Mouse (Mus musculus): ENCODE data around the gene Gm20388. TPM values are rescaled to one million over a fixed set of nuclear protein-coding genes. Genes with fewer than 3 reads are reported as not detected.

Gene Gm20388
- polyA plus RNA-seq, 1 experiment from 2014 or later, result 1.4 TPM

- Histone ChIP-seq H3K27ac (ENCODE audit: low read length) (peak overlapping the region; percentile 56), H3K36me3 (ENCODE audit: control insufficient read depth, insufficient read depth) (0 out of 2 replicates have a peak, but pooled peaks cover 2% of the 10 kb centered on the region), H3K9me3 (replicated peaks; ENCODE audit: control insufficient read depth, low read length) (no peaks in the 10 kb centered on the region), H3K4me1 (ENCODE audit: control insufficient read depth, low read depth, low read length) (peaks cover 33% of the 10 kb centered on the region), H3K4me2 (ENCODE audit: low read depth, low read length) (no peak overlapping the region), H3K4me3 (ENCODE audit: low read depth, low read length) (no peak overlapping the region), H3K9ac (ENCODE audit: low read depth, low read length) (no peak overlapping the region), H3K27me3 (ENCODE audit: control insufficient read depth, insufficient read depth, low read depth, low read length) (no peaks in the 10 kb centered on the region)
- WGBS (ENCODE audit: insufficient replicate concordance), result 81% methylated on average over 8 of the region's 8 CpGs
- ATAC-seq (ENCODE audit: low read depth), result peak; percentile 14; the same call in 1 of the 2 replicates
Measured at GRCm38 (mm10) chr8:122531312-122531711, 2620.7 kb downstream of the Gm20388 start.

- H3K4me1 ChIP-seq (ENCODE audit: control insufficient read depth, low read depth, low read length), result peaks cover 63% of the 10 kb centered on the region
- H3K27me3 ChIP-seq (ENCODE audit: control insufficient read depth, insufficient read depth, low read depth, low read length), result no peaks in the 10 kb centered on the region
- H3K4me2 ChIP-seq (ENCODE audit: low read depth, low read length), result peak overlapping the region; percentile 81
- peak overlapping the region; percentile 73 for H3K9ac ChIP-seq (ENCODE audit: low read depth, low read length)
- 0 out of 2 replicates have a peak, but pooled peaks cover 1% of the 10 kb centered on the region for H3K36me3 ChIP-seq (ENCODE audit: control insufficient read depth, insufficient read depth)
- peak; percentile 12; the same call in 1 of the 2 replicates for ATAC-seq (ENCODE audit: low read depth)
- peak overlapping the region; percentile 39 for H3K4me3 ChIP-seq (ENCODE audit: low read depth, low read length)
- peak overlapping the region; percentile 98 for H3K27ac ChIP-seq (ENCODE audit: low read length)
- no peaks in the 10 kb centered on the region for H3K9me3 ChIP-seq (replicated peaks; ENCODE audit: control insufficient read depth, low read length)
- 33% methylated on average over 6 of the region's 6 CpGs for WGBS (ENCODE audit: insufficient replicate concordance)
Measured at GRCm38 (mm10) chr8:122537033-122537432, 2626.4 kb downstream of the Gm20388 start.

- Histone ChIP-seq H3K27ac (ENCODE audit: low read length) (peak overlapping the region; percentile 98), H3K4me3 (ENCODE audit: low read depth, low read length) (peak overlapping the region; percentile 39), H3K9me3 (replicated peaks; ENCODE audit: control insufficient read depth, low read length) (no peaks in the 10 kb centered on the region), H3K27me3 (ENCODE audit: control insufficient read depth, insufficient read depth, low read depth, low read length) (no peaks in the 10 kb centered on the region), H3K36me3 (ENCODE audit: control insufficient read depth, insufficient read depth) (no peaks in the 10 kb centered on the region), H3K4me1 (ENCODE audit: control insufficient read depth, low read depth, low read length) (peaks cover 68% of the 10 kb centered on the region), H3K4me2 (ENCODE audit: low read depth, low read length) (peak overlapping the region; percentile 81), H3K9ac (ENCODE audit: low read depth, low read length) (peak overlapping the region; percentile 73)
- 18% methylated on average over 2 of the region's 2 CpGs for WGBS (ENCODE audit: insufficient replicate concordance)
- ATAC-seq (ENCODE audit: low read depth), result peak; percentile 94
Measured at GRCm38 (mm10) chr8:122537812-122538211, 2627.2 kb downstream of the Gm20388 start.

- 47% methylated on average over 9 of the region's 9 CpGs for WGBS (ENCODE audit: insufficient replicate concordance)
- H3K27ac ChIP-seq (ENCODE audit: low read length), result peak overlapping the region; percentile 98
- H3K4me3 ChIP-seq (ENCODE audit: low read depth, low read length), result peak overlapping the region; percentile 39; the same call in 1 of the 2 replicates
- H3K4me2 ChIP-seq (ENCODE audit: low read depth, low read length), result peak overlapping the region; percentile 81
- peak; percentile 28 for ATAC-seq (ENCODE audit: low read depth)
- no peaks in the 10 kb centered on the region for H3K27me3 ChIP-seq (ENCODE audit: control insufficient read depth, insufficient read depth, low read depth, low read length)
- peak overlapping the region; percentile 73 for H3K9ac ChIP-seq (ENCODE audit: low read depth, low read length)
- no peaks in the 10 kb centered on the region for H3K9me3 ChIP-seq (replicated peaks; ENCODE audit: control insufficient read depth, low read length)
- no peaks in the 10 kb centered on the region for H3K36me3 ChIP-seq (ENCODE audit: control insufficient read depth, insufficient read depth)
- H3K4me1 ChIP-seq (ENCODE audit: control insufficient read depth, low read depth, low read length), result peaks cover 72% of the 10 kb centered on the region
Measured at GRCm38 (mm10) chr8:122538310-122539076, 2627.9 kb downstream of the Gm20388 start.

GRCm38 (mm10) chr8:122544138-122544537 is 2633.5 kb downstream of the Gm20388 start:
- no peak overlapping the region for H3K9ac ChIP-seq (ENCODE audit: low read depth, low read length)
- H3K4me3 ChIP-seq (ENCODE audit: low read depth, low read length), result no peak overlapping the region
- no peak overlapping the region for H3K4me2 ChIP-seq (ENCODE audit: low read depth, low read length)
- ATAC-seq (ENCODE audit: low read depth), result no peak
- no peaks in the 10 kb centered on the region for H3K9me3 ChIP-seq (replicated peaks; ENCODE audit: control insufficient read depth, low read length)
- WGBS (ENCODE audit: insufficient replicate concordance), result 75% methylated on average over 8 of the region's 8 CpGs
- H3K36me3 ChIP-seq (ENCODE audit: control insufficient read depth, insufficient read depth), result peaks cover 7% of the 10 kb centered on the region; the same call in 1 of the 2 replicates
- peaks cover 85% of the 10 kb centered on the region for H3K4me1 ChIP-seq (ENCODE audit: control insufficient read depth, low read depth, low read length)
- no peaks in the 10 kb centered on the region for H3K27me3 ChIP-seq (ENCODE audit: control insufficient read depth, insufficient read depth, low read depth, low read length)
- H3K27ac ChIP-seq (ENCODE audit: low read length), result peak overlapping the region; percentile 23; the same call in 1 of the 2 replicates

GRCm38 (mm10) chr8:122546066-122546755 is 2635.6 kb downstream of the Gm20388 start:
- peaks cover 7% of the 10 kb centered on the region; the same call in 1 of the 2 replicates for H3K36me3 ChIP-seq (ENCODE audit: control insufficient read depth, insufficient read depth)
- peak overlapping the region; percentile 82 for H3K4me3 ChIP-seq (ENCODE audit: low read depth, low read length)
- H3K9me3 ChIP-seq (replicated peaks; ENCODE audit: control insufficient read depth, low read length), result no peaks in the 10 kb centered on the region
- H3K27me3 ChIP-seq (ENCODE audit: control insufficient read depth, insufficient read depth, low read depth, low read length), result no peaks in the 10 kb centered on the region
- H3K4me2 ChIP-seq (ENCODE audit: low read depth, low read length), result peak overlapping the region; percentile 95
- peaks cover 80% of the 10 kb centered on the region for H3K4me1 ChIP-seq (ENCODE audit: control insufficient read depth, low read depth, low read length)
- WGBS (ENCODE audit: insufficient replicate concordance), result 37% methylated on average over 7 of the region's 7 CpGs
- ATAC-seq (ENCODE audit: low read depth), result peak; percentile 81
- peak overlapping the region; percentile 96 for H3K27ac ChIP-seq (ENCODE audit: low read length)
- peak overlapping the region; percentile 91 for H3K9ac ChIP-seq (ENCODE audit: low read depth, low read length)

GRCm38 (mm10) chr8:122546811-122547453 is 2636.3 kb downstream of the Gm20388 start:
- Histone ChIP-seq H3K4me2 (ENCODE audit: low read depth, low read length) (peak overlapping the region; percentile 95), H3K27ac (ENCODE audit: low read length) (peak overlapping the region; percentile 96), H3K4me1 (ENCODE audit: control insufficient read depth, low read depth, low read length) (peaks cover 76% of the 10 kb centered on the region), H3K9me3 (replicated peaks; ENCODE audit: control insufficient read depth, low read length) (no peaks in the 10 kb centered on the region), H3K9ac (ENCODE audit: low read depth, low read length) (peak overlapping the region; percentile 91), H3K36me3 (ENCODE audit: control insufficient read depth, insufficient read depth) (peaks cover 7% of the 10 kb centered on the region; the same call in 1 of the 2 replicates), H3K27me3 (ENCODE audit: control insufficient read depth, insufficient read depth, low read depth, low read length) (no peaks in the 10 kb centered on the region), H3K4me3 (ENCODE audit: low read depth, low read length) (peak overlapping the region; percentile 82)
- WGBS (ENCODE audit: insufficient replicate concordance), result 51% methylated on average over 24 of the region's 24 CpGs
- ATAC-seq (ENCODE audit: low read depth), result no peak

GRCm38 (mm10) chr8:122547815-122548214 is 2637.2 kb downstream of the Gm20388 start:
- H3K9ac ChIP-seq (ENCODE audit: low read depth, low read length), result peak overlapping the region; percentile 91
- peak; percentile 59 for ATAC-seq (ENCODE audit: low read depth)
- H3K9me3 ChIP-seq (replicated peaks; ENCODE audit: control insufficient read depth, low read length), result no peaks in the 10 kb centered on the region
- H3K36me3 ChIP-seq (ENCODE audit: control insufficient read depth, insufficient read depth), result peaks cover 7% of the 10 kb centered on the region; the same call in 1 of the 2 replicates
- peak overlapping the region; percentile 96 for H3K27ac ChIP-seq (ENCODE audit: low read length)
- peak overlapping the region; percentile 95 for H3K4me2 ChIP-seq (ENCODE audit: low read depth, low read length)
- peak overlapping the region; percentile 82 for H3K4me3 ChIP-seq (ENCODE audit: low read depth, low read length)
- H3K27me3 ChIP-seq (ENCODE audit: control insufficient read depth, insufficient read depth, low read depth, low read length), result no peaks in the 10 kb centered on the region
- 6% methylated on average over 5 of the region's 5 CpGs for WGBS (ENCODE audit: insufficient replicate concordance)
- H3K4me1 ChIP-seq (ENCODE audit: control insufficient read depth, low read depth, low read length), result peaks cover 68% of the 10 kb centered on the region

Data from liver, embryonic 16.5 days (tissue).